Mouse (Mus musculus) layer of hippocampus, postnatal 10 days (tissue): ENCODE measurements around the gene Psma3. TPM values are rescaled to one million over a fixed set of nuclear protein-coding genes. Genes with fewer than 3 reads are reported as not detected.
"Not testable (repeated sequence)": the region's sequence is repeated elsewhere in the genome, so short reads cannot be mapped to it uniquely, and the experiment has no call there.

ENCODE experiments used
- DNase-seq, 2 experiments: peaks; one replicate each; pipeline ENCODE4 v3.0.0; 2021; ENCODE audit warnings: low spot score in 2 of 2
- total RNA-seq, 2 experiments: library from RNA; stranded (reverse); gene quantifications; 2 replicates each; pipeline ENCODE4 v1.2.3; 2021

Gene Psma3
- total RNA-seq, 2 experiments from 2014 or later = 218 to 287 TPM

DNA sequence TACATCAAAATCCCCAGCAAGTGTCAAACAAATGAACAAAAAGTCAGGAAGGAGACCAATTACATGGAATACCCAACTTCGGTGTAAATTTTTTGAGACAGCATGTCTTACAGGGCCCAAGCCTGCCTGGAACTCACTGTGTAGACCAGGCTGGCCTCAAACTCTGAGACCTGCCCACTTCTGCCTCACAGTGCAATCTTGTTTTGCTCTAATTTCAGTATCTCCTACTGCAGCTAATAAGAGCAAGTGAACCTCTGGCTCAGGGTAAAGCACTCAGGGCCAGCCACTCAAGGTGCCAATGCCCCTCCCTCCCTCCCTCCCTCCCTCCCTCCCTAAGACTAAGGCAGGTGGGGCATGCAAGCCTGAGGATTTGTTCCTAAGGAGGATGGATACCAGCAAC is 25.9 kb downstream of the Psma3 start:
- no peak for DNase-seq

DNA sequence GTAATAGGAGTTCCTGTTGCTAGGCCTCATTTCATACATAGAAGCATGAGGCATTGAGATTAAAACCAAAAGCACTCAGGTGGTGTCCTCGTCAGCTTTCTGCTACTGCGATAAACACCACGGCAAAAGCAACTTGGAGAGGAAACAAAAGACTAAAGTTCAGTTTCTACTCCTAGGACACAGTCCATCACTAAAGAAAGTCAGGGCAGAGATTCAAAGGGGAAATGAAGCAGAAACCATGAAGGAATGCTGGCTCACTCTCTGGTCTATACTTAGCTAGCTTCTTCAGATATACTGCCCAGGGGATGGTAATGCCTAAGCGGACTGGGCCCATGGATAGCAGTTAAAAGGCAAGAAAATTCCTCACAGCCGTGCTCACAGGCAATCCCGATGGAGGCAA is 27.0 kb downstream of the Psma3 start:
- DNase-seq = no peak

DNA sequence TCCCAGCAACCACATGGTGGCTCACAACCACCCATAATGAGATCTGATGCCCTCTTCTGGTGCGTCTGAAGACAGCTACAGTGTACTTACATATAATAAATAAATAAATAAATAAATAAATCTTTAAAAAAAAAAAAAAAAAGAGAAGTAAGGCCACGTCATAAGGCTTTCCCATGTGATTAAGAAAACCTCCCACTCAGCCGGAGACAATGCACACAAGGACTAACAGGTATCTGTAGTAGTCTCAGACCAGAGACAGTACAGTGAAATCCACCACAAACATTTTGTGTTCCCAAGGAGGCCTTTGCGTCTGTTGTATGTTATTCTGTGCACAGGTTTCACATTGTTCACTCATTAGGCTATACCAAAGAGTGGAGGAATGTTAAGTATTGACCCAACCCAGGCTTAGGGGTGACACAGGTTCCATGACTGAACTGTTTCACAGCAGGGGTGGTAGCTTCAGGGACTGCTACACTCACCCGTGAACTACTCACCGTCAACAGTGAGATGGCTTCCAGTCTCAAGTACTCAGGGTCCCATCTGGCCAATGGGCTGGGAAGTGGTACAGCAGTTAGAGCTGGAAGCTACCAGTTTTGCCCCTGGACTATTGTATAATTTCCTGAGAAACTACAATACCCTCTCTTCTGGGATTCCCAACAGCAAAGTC is 29.5 kb downstream of the Psma3 start:
- no peak for DNase-seq

DNA sequence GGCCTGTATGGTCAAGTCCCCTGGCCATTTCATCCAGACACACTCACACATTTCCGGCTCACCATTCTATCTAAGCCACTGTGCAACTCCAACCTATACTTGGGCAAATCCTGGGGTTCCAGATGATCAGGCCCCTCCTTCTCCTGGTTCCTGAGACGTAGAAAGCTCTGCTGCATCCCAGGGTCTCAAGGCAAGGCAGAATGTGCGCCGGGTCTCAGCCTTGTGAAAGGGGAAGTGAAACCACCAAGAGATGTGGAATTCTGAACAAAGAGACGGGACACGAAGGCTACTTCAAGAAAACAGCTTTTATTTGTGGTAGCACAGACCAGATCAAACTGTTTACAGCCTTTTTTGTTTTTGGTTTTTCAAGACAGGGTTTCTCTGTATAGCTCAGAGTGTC is 31.7 kb downstream of the Psma3 start:
- no peak for DNase-seq

DNA sequence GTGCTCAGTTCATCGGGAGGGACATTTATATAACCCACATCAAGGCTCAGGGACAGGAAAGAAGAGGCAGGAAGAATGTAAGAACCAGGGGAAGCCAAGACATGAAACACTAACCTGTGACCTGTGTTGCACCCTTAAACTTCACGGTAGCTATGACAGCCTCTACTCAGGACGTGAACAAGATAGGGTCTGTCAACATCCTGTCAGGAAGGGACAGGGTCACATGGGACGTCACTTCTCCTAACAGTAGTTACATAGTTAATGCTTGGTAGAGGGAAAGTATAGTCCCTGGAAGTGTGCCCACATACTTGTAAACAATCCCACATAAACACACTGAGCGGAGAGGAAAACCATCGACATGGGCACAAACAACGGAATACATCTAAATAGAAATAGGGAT is 32.5 kb downstream of the Psma3 start:
- DNase-seq = no peak

DNA sequence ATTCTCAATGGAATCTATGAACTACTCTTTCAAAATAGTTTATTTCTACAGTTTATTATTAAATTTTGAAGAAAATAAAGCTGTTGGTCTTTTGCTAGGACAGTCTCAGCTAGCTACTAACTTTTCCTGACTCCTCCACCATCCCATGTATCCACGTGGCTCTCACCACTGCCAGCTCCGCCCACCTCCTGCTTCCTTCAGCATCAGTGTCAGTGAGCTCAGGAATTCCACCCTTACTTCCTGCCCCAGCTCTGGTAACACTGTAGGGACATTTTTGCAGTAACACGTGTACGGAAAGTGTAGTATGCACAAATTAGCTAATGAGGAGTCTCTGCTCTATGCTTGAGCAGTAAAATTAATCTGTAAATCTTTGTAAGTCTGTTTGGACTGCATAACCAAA is 35.3 kb downstream of the Psma3 start:
- DNase-seq = no peak

DNA sequence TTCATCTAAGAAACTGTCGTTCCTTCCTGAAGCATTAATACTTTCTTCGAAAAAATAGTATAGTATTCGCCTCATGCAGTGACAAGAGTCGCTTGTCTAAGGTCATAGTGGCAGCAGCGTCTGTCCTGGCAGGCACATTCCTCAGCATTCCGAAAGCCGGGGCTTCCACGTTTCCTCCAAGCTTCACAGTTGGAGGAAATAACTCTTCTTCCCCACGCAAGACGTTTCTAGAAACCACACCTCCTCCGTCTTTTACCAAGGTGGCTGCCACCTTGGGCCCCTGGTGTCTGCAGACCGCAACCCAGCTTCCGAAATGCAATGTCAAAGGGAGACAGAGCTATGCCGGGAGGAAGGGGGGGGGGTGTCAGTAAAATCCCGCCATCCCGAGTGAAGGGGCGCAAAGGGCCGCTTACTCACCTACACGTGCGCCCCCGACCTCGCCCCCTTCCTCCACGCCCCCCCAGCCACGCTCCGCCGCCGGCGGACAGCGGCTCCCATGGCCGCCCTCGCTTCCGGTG is 40.5 kb downstream of the Psma3 start:
- no peak for DNase-seq

DNA sequence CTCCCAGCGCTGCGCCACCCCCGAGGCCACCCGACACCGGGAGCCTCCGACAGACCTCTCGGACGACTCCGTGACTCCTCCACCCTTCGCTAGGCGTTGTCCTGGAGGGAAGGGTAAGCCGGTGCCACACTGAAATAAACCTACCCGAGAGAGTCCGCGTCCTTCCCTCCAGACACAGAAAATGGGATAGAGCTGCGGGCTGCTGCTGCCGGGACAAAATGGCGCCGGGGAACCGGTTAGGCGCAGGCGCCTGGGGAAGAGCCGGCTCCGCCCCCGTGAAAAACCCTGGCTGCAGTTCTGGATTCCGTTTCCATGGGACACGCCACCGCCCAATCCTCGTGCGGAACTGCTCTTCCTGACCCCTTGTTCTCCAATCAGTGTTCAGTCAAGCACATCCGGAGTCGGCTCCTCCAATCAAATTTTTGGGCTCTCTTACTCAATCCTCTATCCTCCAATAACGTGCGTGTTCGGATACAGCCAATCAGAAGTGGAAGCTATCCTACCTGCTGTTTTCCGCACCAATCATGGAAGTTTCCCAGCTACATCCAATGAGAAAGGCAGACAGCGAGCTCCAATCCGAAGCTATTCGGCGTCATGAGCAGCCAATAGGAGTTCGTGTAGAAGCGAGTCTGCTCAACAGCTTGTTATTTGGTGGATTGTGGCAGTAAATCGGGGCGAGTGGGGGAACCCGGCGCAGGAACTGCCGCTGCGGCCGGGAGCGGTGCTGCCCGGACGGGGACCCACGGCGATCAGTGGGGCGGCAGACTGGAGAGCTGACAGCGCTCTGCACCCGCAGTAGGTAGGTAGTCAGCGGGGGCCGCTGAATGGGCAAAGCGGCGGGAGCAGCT is 41.2 kb downstream of the Psma3 start, which contains the start of gene Arid4a:
Arid4a (plus strand) TSS at position 628 of the 848 bp plus-strand sequence.
- DNase-seq = peak; percentile 94 to 95

DNA sequence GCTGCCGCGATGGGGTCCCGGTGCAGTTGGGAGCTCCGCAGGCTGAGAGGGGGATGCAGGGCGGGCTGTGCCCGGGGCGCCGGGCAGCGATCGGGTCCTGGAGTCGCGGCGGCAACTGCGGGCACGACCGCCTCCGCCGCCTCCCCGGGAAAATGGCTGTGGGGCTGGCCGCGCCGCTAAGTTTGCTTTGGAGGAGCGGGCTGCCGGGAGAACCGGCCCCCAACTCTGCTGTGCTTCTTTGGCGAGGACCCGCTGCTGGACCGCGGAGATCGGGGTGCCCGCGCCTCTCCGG is 41.7 kb downstream of the Psma3 start:
- no peak for DNase-seq

DNA sequence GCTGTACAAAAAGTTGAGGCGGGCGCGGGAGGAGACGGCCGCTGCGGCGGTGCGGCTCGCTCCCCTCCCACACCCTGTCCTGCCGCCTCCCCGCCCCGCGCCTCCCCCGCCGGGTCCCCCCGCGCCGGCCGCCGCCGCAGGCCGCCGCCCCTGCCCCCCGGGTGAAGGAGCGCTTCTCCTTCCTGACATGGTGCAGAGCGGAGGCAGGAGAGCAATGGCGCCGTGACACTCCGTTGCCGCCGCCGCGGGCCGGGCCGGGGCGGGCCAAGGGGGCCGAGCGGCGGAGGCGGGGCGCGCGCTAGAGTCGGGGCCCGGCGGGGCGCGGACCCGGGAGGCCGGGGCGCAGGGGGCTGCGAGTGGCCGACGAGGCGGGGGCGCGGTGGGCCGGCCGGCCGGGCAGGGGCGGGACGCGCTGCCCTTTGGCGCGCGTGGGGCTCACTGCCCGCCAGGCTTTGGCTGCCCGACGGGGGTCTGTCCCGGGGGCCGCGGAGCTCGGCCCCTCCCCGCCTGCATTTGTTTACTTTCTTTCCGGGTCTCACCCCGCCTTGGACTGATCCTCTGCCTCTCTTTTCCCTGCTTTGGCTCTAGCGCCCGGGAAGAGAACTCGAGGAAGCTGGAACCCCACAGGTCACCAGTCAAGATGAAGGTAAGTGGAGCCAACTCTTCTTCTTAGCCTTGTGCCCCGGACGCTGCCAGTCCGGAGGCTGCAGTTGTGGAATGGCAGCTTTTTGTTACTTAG is 42.3 kb downstream of the Psma3 start:
- peak; percentile 21 to 49 for DNase-seq

DNA sequence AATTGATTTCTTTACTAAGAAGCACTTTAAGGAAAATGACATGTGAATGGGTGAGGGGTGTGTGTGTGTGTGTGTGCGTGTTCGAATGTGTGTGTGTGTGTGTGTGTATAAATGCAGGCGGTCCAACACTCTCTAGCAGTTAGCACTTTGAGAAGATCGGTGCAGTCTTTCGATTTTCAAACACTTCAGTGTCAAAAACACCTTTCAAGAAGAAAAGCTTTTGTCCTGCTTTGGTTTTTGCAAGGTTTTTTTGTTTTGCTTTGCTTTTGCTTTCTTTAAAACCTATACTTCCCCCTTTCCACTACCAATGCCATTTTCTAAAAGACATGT is 42.8 kb downstream of the Psma3 start:
- no peak for DNase-seq

DNA sequence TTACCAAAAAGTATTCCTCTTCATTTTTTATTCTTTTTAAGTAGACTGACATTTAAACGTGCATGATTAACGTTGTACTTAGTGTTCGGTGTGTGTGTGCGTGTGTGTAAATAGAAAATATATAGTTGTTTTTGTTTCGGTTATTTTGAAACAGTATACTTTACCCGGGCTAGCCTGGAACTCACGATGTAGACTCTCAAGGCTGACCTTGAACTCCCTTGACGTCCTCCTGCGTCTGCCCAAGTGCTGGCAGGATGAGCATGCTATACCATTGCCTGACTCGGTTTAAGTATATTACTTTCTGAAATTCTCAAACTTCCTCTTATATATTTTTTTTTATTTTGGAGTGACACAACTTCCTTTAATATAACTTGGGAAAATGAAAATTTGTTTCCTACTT is 43.4 kb downstream of the Psma3 start:
- DNase-seq = no peak

DNA sequence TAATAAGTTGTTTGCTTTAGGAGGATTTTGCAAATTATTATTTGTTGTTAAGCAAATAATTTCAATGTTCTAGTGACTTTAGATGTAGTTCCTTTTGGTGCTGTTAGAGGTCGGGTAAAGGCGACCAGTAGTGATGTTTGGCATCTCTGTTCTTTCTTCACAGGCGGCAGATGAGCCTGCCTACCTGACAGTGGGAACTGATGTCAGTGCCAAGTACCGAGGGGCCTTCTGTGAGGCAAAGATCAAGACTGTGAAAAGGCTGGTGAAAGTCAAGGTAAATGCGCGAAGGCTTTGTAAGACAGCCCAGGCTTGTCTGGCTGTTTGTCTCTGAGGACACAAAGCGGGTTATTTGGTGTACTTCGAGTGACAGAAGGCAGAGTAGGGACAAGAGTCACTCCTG is 44.8 kb downstream of the Psma3 start:
- no peak for DNase-seq

DNA sequence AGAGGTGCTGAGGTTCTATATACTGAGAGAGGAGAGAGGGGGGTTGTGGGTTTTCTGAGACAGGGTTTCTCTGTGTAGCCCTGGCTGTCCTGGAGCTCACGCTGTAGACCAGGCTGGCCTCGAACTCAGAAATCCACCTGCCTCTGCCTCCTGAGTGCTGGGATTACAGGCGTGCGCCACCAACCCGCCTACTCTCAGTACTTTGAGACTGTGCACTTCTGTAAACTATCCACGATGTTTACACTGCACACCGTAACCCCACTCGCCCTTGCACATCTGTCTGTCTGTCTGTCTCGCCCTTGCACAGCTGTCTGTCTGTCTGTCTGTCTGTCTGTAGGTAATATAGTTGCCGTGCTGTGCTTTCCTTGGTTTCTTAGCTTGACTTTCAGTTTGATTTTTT is 50.0 kb downstream of the Psma3 start:
- DNase-seq = no peak

DNA sequence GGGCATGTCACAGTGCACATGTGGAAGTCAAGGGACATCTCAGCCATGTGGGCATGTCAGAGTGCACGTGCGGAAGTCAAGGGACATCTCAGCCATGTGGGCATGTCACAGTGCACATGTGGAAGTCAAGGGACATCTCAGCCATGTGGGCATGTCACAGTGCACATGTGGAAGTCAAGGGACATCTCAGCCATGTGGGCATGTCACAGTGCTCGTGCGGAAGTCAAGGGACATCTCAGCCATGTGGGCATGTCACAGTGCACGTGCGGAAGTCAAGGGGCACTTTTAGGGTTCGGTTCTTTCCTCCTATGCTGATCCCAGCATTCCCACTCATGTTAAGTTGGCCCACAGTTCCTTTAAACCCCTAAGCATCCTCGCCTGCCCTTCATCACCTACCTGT is 53.8 kb downstream of the Psma3 start:
- not testable (repeated sequence) for DNase-seq

DNA sequence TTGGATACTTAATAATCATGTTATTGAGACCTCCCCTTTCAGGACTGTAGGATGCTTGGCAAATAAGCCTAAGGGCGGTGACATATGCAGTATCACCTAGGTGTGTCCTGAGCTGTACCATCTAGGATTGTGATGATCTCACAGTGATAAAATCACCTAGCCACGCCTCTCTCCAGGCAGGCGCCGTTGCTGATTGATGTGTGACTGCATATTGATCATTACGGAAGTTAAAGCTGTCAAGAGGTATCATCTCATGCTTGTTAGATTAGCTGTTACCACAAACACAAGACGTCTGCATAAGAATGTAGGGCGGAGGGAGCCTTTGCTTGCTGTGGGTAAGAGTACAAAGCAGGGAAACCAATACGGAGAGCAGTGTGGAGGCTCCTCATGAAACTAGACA is 55.8 kb downstream of the Psma3 start:
- no peak for DNase-seq

DNA sequence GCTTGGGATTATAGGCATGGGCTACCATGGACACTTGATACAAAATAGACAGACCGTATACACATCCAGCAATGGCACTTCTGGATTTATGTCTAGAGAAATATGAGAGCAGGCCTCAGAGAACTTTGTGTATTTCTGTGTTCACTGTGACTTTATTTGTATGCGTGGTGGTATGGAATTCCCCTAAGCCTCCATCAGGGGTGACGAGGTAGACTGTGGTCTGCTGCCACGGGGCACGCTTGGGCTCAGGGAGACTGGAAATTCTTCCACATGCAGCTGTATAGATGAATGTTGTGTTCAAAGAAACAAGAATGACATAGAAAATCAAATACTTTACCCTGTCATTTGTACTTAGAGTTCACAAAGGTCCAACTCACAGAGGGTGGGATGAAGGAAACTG is 56.3 kb downstream of the Psma3 start:
- DNase-seq = no peak

DNA sequence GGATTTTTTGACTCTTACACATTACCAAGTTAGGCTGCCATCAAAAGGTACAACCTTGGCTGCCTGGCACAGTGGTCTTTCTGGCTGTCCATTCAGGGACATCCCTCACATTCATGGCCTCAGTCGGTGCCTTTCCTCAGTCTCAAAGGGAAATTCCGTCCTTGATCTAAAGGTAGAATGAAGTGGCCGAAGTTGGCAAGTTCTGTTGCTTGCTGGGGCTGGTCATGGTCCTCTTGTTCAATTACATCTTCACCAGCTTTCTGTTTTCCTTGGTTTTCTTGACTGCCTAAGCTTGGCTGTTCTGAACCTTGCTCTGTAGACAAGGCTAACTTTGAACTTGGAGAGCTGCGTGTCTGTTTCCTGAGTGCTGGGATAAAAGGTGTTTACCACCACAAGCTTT is 61.4 kb downstream of the Psma3 start:
- no peak for DNase-seq

DNA sequence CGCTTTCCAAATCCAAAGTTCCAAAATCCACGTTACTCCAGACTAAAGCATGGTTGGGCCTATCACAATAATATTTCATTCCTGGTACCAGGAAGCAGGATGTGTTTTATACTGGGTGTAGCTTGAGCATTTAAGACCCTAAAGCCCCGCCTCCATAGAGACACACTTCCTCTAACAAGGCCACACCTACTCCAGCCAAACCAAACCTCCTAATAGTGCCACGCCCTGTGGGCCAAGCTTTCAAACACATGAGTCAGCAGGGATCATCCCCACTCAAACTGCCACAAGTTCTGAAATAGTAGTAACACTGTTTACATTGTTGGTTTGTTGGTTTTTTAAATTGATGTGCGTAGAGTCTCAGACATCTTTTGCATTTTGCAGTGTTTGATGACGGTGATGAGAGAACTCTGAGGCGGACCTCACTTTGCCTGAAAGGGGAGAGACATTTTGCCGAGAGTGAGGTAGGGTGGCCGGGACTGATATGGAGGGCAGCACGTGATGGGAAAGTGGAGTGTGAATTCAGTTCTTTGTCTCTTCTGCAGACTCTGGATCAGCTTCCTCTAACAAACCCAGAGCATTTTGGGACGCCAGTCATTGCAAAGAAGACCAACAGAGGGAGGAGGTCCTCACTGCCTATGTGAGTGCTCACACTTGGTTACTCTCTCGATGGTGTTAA is 62.4 kb downstream of the Psma3 start:
- no peak for DNase-seq

DNA sequence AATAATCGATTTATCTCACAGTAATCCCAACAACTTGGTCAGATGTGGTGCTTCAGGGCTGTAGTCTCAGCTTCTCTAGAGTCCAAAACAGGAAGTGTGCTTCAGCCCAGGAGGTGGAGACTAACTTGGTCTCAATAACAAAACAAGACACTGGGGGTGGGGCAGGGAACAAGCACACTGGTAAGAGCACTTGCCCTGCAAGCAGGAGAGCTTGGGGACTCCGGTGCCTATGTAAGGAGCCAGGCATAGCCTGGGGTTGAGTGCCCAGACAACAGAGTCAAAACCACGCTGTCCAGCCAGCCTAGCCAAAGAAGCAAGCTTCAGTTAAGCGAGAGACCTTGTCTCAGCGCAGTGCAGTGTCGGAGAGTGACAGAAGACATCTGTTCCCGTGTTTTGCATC is 66.0 kb downstream of the Psma3 start:
- no peak for DNase-seq

DNA sequence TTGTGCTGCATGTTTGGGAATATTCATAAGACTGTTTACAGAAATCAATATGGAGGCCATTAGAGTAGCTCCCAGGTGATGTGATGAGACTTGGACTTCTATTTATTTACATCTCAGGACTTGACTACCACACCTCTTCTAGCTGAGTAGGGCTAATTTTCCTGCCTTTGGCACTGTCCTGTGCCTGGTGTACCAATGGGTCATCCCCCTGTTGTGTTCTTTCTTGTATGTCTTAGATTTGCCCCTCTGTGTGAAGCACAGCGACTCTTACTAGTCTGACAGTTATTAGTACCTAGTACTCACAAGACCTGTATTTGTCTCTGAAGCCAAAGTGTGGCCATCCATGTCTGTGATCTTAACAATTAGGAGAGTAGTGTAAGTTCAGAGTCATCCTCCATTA is 68.0 kb downstream of the Psma3 start:
- no peak for DNase-seq

DNA sequence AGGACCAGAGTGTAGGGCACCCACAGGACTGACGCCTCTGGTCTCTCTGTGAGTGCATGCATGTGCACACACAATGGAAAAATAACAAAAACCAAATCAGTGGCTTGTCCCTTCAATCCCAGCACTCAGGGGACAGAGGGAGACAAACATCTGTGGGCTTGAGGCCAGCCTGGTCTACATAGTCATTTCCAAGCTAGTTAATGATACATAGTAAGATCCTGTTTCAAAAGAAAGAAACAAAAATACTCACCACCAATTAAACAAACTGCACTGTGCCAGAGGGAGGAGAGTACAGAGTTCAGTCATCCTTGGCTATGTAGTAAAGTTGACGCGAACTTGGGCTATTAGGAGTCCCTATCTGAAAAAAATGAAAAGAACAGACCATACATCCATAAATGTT is 69.2 kb downstream of the Psma3 start:
- no peak for DNase-seq
